Mouse (Mus musculus) G1E (cell line): Measurements from ENCODE around the gene Mpnd.

Experiments used
- CTCF ChIP-seq: IDR thresholded peaks from 2 replicates; pipeline ENCODE4 v1.5.1; 2012; ENCODE audit warnings: low read depth, low read length, inconsistent platforms, mixed read lengths
- GATA1 ChIP-seq: IDR thresholded peaks from 2 replicates; pipeline ENCODE4 v1.6.1; 2012; ENCODE audit warnings: borderline replicate concordance, low read length, inconsistent platforms, mixed read lengths

GRCm38 (mm10) chr17:56026303-56026702, 20.8 kb downstream of the Mpnd start:
- TF ChIP-seq GATA1 (no peak), CTCF (no peak)
